Mouse (Mus musculus): ENCODE data around the gene Hmox1. TPM values are rescaled to one million over a fixed set of nuclear protein-coding genes. Genes with fewer than 3 reads are reported as not detected.

The Hmox1 gene
- polyA plus RNA-seq, 1 experiment from 2014 or later = 25.8 TPM

DNA sequence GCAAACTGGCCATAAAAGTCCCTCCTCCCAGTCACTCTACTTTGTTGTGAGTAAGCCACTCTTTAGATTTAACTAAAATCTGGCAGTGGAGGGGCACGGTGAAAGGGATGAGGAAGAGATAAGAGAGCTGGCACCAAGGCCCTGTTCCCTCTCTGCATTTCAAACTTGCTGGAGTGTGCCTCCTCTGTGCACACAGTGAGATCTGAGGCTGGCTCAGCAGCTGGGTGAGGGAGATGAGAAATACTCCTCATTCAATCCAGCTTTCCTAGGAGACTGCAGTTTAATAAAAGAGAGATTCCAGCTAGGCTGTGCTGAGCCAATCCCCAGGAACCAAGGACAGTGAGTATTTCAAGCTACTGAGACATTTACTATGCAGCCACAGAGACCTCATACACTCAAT, 42.3 kb downstream of the Hmox1 start:
- Histone ChIP-seq H3K4me1 (ENCODE audit: control insufficient read depth, insufficient read depth, low read length) (0 out of 2 replicates have a peak, but pooled peaks cover 6% of the 10 kb centered on the region), H3K27me3 (ENCODE audit: control insufficient read depth, insufficient read depth, low read length) (no peaks in the 10 kb centered on the region), H3K9ac (ENCODE audit: low read length) (no peak overlapping the region), H3K9me3 (replicated peaks; ENCODE audit: control insufficient read depth, low read length) (no peaks in the 10 kb centered on the region), H3K27ac (ENCODE audit: low read length) (no peak overlapping the region), H3K4me3 (replicated peaks; ENCODE audit: low read length) (no peak overlapping the region), H3K4me2 (ENCODE audit: low read depth, low read length) (no peak overlapping the region), H3K36me3 (ENCODE audit: control insufficient read depth, insufficient read depth, low read length) (no peaks in the 10 kb centered on the region)
- 21% methylated on average over 1 of the region's 1 CpGs for WGBS
- ATAC-seq (ENCODE audit: insufficient read depth, low FRiP score) = no peak

DNA sequence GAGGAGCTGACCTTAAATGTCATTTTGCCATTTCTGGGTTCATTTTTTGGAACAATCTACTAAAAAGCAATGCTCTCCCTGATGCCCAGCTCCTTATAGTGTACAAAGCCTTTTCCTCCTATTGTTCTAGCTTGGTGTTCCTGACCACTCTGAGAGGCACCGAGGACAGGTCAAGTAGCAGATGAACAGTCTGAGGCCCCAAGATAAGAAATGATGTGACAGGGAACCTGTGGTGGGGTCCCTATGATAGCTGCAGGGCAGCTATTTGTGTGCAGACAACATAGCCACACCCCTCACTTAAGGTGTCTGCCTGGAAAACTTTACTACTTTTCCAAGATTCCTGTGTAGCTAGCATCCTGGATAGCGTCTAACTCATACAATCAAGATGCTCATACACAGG, 42.8 kb downstream of the Hmox1 start:
- 64% methylated on average over 2 of the region's 2 CpGs for WGBS

DNA sequence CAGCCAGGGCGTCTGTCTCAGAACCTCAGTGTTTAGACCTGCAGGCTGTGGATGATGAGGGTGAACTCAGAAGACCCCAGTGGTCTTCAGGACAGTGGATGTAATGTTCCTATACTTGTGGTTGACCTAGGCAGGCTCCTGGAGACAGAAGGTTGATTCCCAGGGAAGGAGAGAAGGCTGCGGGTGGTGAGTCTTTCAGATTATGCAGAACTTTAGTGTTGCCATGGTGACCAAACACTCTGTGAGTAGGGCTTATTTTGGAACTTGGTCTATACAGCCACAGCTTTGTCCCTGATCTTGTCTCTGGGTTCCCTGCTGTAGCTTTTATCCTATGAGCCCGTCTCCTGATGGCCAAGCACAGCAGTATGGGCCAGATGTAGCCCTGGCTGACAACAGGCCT, 44.1 kb downstream of the Hmox1 start:
- WGBS = 74% methylated on average over 3 of the region's 3 CpGs
- Histone ChIP-seq H3K9ac (ENCODE audit: low read length) (no peak overlapping the region), H3K36me3 (ENCODE audit: control insufficient read depth, insufficient read depth, low read length) (no peaks in the 10 kb centered on the region), H3K4me1 (ENCODE audit: control insufficient read depth, insufficient read depth, low read length) (0 out of 2 replicates have a peak, but pooled peaks cover 6% of the 10 kb centered on the region), H3K4me3 (replicated peaks; ENCODE audit: low read length) (no peak overlapping the region), H3K9me3 (replicated peaks; ENCODE audit: control insufficient read depth, low read length) (no peaks in the 10 kb centered on the region), H3K27me3 (ENCODE audit: control insufficient read depth, insufficient read depth, low read length) (no peaks in the 10 kb centered on the region), H3K27ac (ENCODE audit: low read length) (no peak overlapping the region), H3K4me2 (ENCODE audit: low read depth, low read length) (no peak overlapping the region)
- no peak for ATAC-seq (ENCODE audit: insufficient read depth, low FRiP score)

More for the DNA sequence above, 42.8 kb downstream of the Hmox1 start:
- no peak for ATAC-seq (ENCODE audit: insufficient read depth, low FRiP score)
- Histone ChIP-seq H3K4me1 (ENCODE audit: control insufficient read depth, insufficient read depth, low read length) (0 out of 2 replicates have a peak, but pooled peaks cover 6% of the 10 kb centered on the region), H3K4me2 (ENCODE audit: low read depth, low read length) (no peak overlapping the region), H3K36me3 (ENCODE audit: control insufficient read depth, insufficient read depth, low read length) (no peaks in the 10 kb centered on the region), H3K9ac (ENCODE audit: low read length) (no peak overlapping the region), H3K27ac (ENCODE audit: low read length) (no peak overlapping the region), H3K4me3 (replicated peaks; ENCODE audit: low read length) (no peak overlapping the region), H3K9me3 (replicated peaks; ENCODE audit: control insufficient read depth, low read length) (no peaks in the 10 kb centered on the region), H3K27me3 (ENCODE audit: control insufficient read depth, insufficient read depth, low read length) (no peaks in the 10 kb centered on the region)

Other genes with a start within 250 kb of the Hmox1 start
- gene Isx, start 220.4 kb upstream of the Hmox1 start, polyA plus RNA-seq (2015; fragmentation: Nextera tagmentation; extraction: Ambion mirVana) = 8.7 and 8.8 TPM in 2 replicates
- gene Hmgxb4, start 100.3 kb upstream of the Hmox1 start, polyA plus RNA-seq (2015; fragmentation: Nextera tagmentation; extraction: Ambion mirVana) = 22.2 and 28.4 TPM in 2 replicates
- gene Tom1, start 59.9 kb upstream of the Hmox1 start, polyA plus RNA-seq (2015; fragmentation: Nextera tagmentation; extraction: Ambion mirVana) = 33.2 and 34.4 TPM in 2 replicates
- gene Mcm5, start 15.9 kb downstream of the Hmox1 start, polyA plus RNA-seq (2015; fragmentation: Nextera tagmentation; extraction: Ambion mirVana) = 112 and 117 TPM in 2 replicates
- gene Rasd2, start 120.3 kb downstream of the Hmox1 start, polyA plus RNA-seq (2015; fragmentation: Nextera tagmentation; extraction: Ambion mirVana) = 0.80 and 1.1 TPM in 2 replicates

Data from stomach, embryonic 16.5 days (tissue).